Mouse (Mus musculus): ENCODE results near the gene Stpg3. TPM values are rescaled to one million over a fixed set of nuclear protein-coding genes. Genes with fewer than 3 reads are reported as not detected.
"Not testable (repeated sequence)": the region's sequence is repeated elsewhere in the genome, so short reads cannot be mapped to it uniquely, and the experiment has no call there.

Stpg3 gene
- total RNA-seq (2021): not detected
- long read RNA-seq, experiment 1: 0 reads
- long read RNA-seq, experiment 2: 0 reads

GRCm38 (mm10) chr2:25214444-25214843, at the start of gene Stpg3:
Gene Stpg3, minus strand, starts transcription at chr2:25214637.
- DNase-seq: no peak

GRCm38 (mm10) chr2:25263623-25264285, 49.3 kb upstream of the Stpg3 start:
- DNase-seq: no peak

DNA sequence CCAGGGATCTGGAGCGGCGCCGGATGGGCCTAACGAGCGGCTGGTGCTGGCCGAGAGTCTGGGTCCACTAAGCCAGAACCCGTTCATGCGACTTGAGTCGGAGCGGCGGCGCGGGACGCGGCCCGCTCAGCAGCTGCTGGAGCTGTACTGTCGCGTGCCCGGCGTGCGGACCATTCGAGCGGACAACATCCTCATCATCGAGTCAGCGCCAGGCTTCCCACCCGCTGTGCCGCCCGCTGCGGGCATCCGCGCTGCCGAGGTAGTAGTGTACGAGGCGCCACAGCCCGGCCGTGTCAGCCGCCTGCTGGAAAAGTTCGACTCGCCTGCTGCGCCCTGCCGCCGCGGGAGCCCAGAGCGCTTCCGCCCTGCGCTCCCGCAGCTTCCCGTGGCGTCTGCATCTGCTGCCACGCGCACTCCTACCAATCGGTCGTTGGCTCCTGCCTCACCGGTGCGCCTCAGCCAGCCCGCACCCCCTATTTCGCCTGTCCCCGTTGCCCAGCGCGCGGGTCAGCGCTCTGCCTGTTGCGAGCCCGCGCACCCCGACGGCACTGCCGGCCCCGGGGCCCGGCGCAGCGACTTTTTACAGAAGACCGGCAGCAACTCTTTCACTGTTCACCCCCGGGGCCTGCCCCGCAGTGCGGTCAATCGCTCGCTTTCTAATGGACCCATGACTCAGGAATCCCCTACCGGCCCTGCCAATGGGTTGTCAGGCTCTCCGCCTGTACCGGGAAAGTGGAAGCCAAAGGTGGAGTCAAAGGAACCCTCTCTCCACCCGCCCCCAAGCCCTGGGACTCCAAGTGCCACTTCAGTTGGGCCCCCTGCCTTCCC, 48.6 kb upstream of the Stpg3 start:
- no peak for DNase-seq

GRCm38 (mm10) chr2:25262291-25262767, 47.9 kb upstream of the Stpg3 start, which contains the start of gene Tprn:
Gene Tprn, plus strand, starts transcription at chr2:25262618.
- peak; percentile 85 for DNase-seq

- DNase-seq: no peak
These were observed 47.4 kb upstream of the Stpg3 start for GRCm38 (mm10) chr2:25261870-25262269.

- DNase-seq: no peak
These were observed 44.5 kb upstream of the Stpg3 start for GRCm38 (mm10) chr2:25258887-25259286.

GRCm38 (mm10) chr2:25257250-25257649, 42.8 kb upstream of the Stpg3 start:
- DNase-seq: not testable (repeated sequence)

DNA sequence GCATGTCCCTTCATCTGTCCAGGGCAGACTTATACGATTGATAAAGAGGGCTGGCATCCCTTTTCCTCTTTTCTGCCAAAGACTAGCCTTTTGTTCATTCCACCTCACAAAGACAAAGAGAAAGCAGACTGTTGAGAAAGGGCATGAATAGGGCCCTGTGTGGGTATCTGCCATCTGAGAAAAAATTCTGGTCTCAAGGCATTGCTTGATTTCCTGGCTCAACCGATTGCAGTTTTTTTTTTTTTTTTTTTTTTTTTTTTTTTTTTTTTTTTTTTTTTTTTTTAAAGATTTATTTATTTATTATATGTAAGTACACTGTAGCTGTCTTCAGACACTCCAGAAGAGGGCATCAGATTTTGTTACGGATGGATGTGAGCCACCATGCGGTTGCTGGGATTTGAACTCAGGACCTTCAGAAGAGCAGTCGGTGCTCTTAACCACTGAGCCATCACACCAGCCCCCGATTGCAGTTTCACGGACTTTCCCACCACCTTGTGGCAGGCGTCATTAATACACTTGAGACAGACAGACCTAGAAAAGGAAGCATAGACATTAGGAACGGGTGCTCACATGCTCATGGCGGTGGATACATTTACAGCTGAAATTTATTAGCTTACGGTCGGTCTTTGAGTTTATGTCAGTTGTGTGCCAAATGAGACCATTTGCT, 42.1 kb upstream of the Stpg3 start:
- not testable (repeated sequence) for DNase-seq

DNA sequence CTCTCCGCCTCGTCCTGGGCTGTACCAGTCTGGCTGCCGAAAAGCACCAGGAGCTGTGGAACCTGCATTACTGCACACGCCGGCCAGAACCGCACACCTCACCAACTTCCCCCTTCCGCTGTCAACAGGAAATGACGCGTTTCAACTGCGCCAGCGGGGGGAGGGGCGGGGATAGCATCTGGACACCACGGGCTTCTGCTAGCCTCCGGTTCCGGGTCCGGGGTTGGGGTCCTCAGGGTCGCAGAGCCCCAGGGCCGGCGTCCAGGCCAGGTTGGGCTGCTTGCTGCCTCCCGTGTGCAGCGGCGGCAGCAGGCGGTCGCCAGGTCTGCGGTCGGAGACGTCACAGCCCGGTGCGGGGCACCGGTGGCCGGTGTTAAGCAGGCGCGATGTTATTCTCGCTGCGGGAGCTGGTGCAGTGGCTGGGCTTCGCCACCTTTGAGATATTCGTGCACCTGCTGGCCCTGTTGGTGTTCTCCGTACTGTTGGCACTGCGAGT, 40.9 kb upstream of the Stpg3 start, which contains the start of gene Tmem203:
Tmem203 (plus strand) TSS at position 156 of the 496 bp plus-strand sequence.
- peak; percentile 88 for DNase-seq

DNA sequence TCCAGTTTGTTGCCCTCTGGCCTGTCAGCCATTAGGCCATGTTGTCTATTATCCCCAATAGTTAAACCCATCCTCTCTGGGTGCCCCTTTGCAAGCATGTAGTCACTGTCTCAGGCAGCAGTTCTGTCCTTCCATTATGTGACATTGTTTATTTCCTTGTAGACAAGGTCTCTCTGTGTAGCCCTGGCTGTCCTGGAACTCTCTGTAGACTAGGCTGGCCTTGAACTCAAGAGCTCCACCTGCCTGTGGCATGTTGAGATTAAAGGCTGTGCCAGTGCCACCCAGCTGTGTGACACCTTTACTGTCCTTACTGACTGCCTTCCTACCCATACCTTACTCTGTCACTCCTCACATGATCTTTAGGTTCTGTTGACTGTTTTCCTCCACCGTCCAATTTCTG, 37.9 kb upstream of the Stpg3 start:
- DNase-seq: no peak

DNA sequence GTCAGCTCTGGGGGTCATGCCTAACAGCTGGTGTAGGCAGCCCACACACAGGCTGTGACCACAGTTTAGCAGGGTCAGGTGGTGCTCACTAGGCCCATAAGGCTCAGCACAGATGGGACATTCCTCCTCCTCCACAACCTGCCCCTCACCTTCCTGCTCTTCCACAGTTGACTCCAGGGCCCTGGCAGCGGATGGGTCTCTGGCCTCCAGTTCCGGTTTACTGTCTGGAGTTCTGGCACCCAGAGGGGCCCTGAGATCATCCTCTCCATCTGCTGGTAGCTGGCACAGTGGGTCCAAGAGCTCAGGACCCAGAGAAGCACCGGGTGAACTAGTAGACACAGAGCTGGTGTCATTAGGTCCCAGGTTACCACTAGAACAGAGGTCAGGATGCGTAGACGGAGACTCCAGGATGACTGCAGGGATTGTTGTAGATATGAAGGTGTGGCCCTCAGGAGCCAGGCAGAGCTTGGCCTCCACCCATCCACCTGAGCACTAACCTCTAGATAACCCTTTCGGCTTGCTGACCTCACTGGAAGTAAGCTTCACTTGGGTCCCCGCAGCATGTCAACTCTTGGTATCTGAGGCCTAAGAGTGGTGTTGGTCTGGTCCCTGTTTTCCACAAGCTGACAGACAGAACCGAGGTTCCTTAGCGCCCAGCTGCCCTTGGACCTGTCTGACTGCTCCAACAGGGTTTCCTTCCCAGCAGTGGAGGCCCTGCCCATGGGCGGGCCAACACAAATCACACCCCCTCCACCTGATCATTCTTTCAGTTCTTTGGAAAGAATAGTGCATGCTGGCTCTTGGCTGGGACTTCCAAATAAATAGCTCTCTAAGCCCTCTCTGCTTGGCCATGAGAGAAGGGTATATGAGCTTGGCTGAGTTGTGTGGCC, 32.0 kb upstream of the Stpg3 start, which contains the start of gene AL732309.1:
AL732309.1 (minus strand) TSS at position 681 of the 890 bp plus-strand sequence.
- no peak for DNase-seq

DNA sequence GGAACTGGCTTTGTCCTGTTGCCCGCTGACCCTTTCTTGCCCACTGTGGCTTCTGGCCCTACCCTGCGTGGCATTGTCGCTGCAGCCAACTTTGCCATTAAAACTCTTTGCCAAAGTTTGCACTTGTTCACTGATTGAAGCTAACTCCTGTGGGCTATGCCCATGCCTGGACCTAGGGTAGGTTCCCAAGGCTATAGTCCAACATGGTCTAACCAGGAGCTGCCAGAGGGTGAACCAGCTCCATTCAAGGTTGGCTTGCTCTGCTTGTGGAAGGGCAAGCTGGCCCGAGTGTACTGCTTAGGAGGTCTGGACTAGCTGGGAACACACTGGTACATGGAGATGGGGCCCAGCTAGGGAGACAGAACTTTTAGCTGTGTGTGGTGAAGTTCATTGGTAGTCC, 29.7 kb upstream of the Stpg3 start:
- DNase-seq: no peak

DNA sequence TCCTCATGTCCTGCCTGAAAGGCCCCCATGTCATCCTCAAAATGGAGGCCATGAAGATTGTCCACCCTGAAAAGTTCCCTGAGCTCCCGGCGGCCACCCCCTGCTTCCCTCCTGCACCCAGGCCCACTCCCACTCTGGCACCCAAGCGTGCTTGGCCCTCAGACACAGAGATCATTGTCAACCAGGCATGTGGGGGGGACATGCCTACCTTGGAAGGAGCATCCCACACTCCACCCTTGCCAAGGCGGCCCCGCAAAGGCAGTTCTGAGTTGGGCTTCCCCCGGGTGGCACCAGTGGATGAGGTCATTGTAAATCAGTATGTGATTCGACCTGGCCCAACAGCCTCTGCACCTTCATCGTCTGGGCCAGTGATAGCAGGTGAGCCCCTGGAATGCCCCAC, 28.9 kb upstream of the Stpg3 start:
- no peak for DNase-seq

DNA sequence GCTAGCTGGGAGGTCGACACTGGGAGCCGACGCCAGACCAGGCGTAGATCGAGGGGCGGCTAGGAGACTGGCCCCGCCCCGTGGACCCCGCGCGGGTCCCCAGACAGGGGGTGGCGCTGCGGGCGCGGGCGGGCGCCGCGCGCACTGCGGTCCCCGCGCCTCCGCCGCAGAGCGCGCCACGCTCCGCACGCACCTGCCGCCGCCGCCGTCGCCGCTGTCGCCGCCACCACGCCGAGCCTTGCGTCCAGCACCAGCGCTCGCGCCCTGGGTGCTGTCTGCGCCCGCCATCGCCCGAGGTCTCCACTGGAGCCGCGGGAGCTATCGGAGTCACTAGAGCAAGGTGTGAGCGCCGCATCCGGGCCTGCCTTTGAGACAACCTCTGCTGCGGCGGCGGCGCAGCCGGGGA, 27.7 kb upstream of the Stpg3 start, which contains the start of the genes Rnf208 and Cysrt1:
Rnf208 (plus strand) TSS at position 155 of the 406 bp plus-strand sequence.
Cysrt1 (minus strand) TSS at position 352 of the 406 bp plus-strand sequence.
- DNase-seq: no peak

- no peak for DNase-seq
These were observed 27.0 kb upstream of the Stpg3 start for GRCm38 (mm10) chr2:25241438-25241775.

GRCm38 (mm10) chr2:25240723-25241437, 26.4 kb upstream of the Stpg3 start:
- DNase-seq: peak; percentile 50

GRCm38 (mm10) chr2:25240310-25240709, 25.9 kb upstream of the Stpg3 start:
- DNase-seq: no peak

GRCm38 (mm10) chr2:25239766-25240165, 25.3 kb upstream of the Stpg3 start:
- DNase-seq: no peak

DNA sequence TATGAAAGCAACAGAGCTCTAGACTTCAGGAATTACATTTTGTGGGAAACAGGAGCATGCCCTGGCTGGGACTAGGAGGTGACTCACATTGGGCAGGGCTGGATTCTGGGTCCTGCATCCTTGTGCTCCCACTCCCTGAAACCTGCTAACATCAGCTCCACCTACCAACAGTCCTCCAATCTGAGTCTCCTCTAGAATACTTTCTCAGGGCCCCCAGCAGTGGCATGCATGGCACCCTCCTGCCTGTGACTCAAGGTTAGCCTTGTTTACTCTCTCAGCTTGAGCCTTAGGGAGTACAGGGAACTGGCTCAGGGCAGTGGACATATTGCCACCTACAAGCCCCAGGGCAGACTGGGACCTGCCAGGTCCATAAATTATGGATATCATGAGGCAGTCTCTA, 23.7 kb upstream of the Stpg3 start:
- no peak for DNase-seq

DNA sequence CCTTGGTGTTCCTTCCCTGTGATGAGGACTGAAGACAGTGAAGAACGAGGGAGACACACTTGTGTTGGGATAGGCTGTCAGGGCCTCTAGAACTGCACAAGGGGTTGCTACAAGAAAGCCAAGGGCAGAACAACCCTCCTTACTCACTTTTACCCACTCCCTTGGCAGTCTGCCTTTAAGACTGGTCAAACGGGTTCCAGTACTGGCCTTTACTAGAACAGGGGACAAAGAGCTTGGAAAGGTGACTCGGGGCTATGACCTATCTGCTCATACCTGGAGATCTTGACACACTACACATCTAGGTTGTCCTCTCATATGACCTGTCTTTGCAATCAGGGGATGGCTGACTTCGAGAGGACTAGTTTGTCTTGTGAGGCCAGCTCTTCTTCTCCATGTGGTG, 23.1 kb upstream of the Stpg3 start:
- no peak for DNase-seq

GRCm38 (mm10) chr2:25236614-25237013, 22.2 kb upstream of the Stpg3 start, which contains the start of gene Rnf224:
Gene Rnf224, minus strand, starts transcription at chr2:25236787.
- no peak for DNase-seq
